Mouse (Mus musculus) CH12.LX (cell line): Measurements from ENCODE around the gene Uvrag. TPM values are rescaled to one million over a fixed set of nuclear protein-coding genes. Genes with fewer than 3 reads are reported as not detected.

Experiments
- DNase-seq: peaks from one replicate; pipeline ENCODE4 v3.0.0-alpha.2; 2013; ENCODE audit errors: extremely low read depth
- H3K27ac ChIP-seq: 2 replicates; pipeline ENCODE4 v1.5.1; 2012; ENCODE audit warnings: low read depth, mild to moderate bottlenecking, control low read depth, moderate library complexity; ENCODE audit not compliant: insufficient read depth
- H3K27me3 ChIP-seq: replicated peaks from 2 replicates; pipeline ENCODE3; 2012; ENCODE audit warnings: inconsistent platforms
- H3K36me3 ChIP-seq, 2 experiments: replicated peaks in 1 of 2; 2 replicates each; pipeline versions ENCODE3 to v1.6.1; 2012; ENCODE audit warnings: inconsistent platforms in 1 of 2, low read length in 1 of 2, mild to moderate bottlenecking in 1 of 2, mixed read lengths in 1 of 2, moderate library complexity in 1 of 2; ENCODE audit not compliant: control insufficient read depth in 1 of 2, insufficient read depth in 1 of 2
- H3K4me1 ChIP-seq, 2 experiments: 2 replicates each; pipeline ENCODE4 v1.6.1; 2012; ENCODE audit warnings: inconsistent platforms in 1 of 2, moderate library complexity in 1 of 2; ENCODE audit not compliant: insufficient read depth in 2 of 2, control insufficient read depth in 1 of 2
- H3K4me2 ChIP-seq: 2 replicates; pipeline ENCODE4 v1.6.1; 2012; ENCODE audit warnings: low read depth, mild to moderate bottlenecking, control low read depth; ENCODE audit not compliant: poor library complexity, insufficient read depth, severe bottlenecking
- H3K4me3 ChIP-seq, 3 experiments: fragments of 150-350 bp in 1 of 3; sonication (generic) in 1 of 3; replicated peaks in 1 of 3; 2 replicates each; pipeline versions ENCODE3 to v1.5.1; 2011 to 2012; ENCODE audit warnings: low read depth in 2 of 3, low read length in 2 of 3, mild to moderate bottlenecking in 2 of 3, moderate library complexity in 2 of 3, control low read depth in 1 of 3, improper control_type of control experiment in 1 of 3, inconsistent platforms in 1 of 3, mixed read lengths in 1 of 3; ENCODE audit not compliant: poor library complexity in 1 of 3
- H3K79me2 ChIP-seq: replicated peaks from 2 replicates; pipeline ENCODE4 v1.6.1; 2012; ENCODE audit warnings: mild to moderate bottlenecking, moderate library complexity; ENCODE audit not compliant: control insufficient read depth, poor library complexity, insufficient read depth, severe bottlenecking; ENCODE audit errors: extremely low read depth
- H3K9ac ChIP-seq: 2 replicates; pipeline ENCODE4 v1.6.1; 2012; ENCODE audit warnings: low read depth, mild to moderate bottlenecking, control low read depth, moderate library complexity; ENCODE audit not compliant: insufficient read depth
- H3K9me3 ChIP-seq: replicated peaks from 2 replicates; pipeline ENCODE3; 2012; ENCODE audit warnings: low read length, inconsistent platforms, mixed read lengths
- CHD1 ChIP-seq: IDR thresholded peaks from 2 replicates; pipeline ENCODE4 v1.6.1; 2012; ENCODE audit warnings: low read depth, low read length, improper control_type of control experiment, inconsistent platforms
- CHD2 ChIP-seq: IDR thresholded peaks from 2 replicates; pipeline ENCODE4 v1.6.1; 2011; ENCODE audit warnings: low read length, improper control_type of control experiment
- E2F4 ChIP-seq: IDR thresholded peaks from 2 replicates; pipeline ENCODE4 v1.6.1; 2011; ENCODE audit warnings: low read depth, low read length, improper control_type of control experiment; ENCODE audit not compliant: insufficient replicate concordance
- EP300 ChIP-seq: IDR thresholded peaks from 2 replicates; pipeline ENCODE4 v1.6.1; 2011; ENCODE audit warnings: low read length, improper control_type of control experiment
- ETS1 ChIP-seq: conservative IDR thresholded peaks from 2 replicates; pipeline ENCODE4 v1.6.1; 2012; ENCODE audit warnings: low read depth, mild to moderate bottlenecking, inconsistent platforms, low read length, improper control_type of control experiment, moderate library complexity
- GABPA ChIP-seq: IDR thresholded peaks from 2 replicates; pipeline ENCODE4 v1.6.1; 2012; ENCODE audit warnings: low read depth, low read length, improper control_type of control experiment, inconsistent platforms; ENCODE audit not compliant: insufficient replicate concordance
- HCFC1 ChIP-seq: IDR thresholded peaks from 2 replicates; pipeline ENCODE4 v1.6.1; 2012; ENCODE audit warnings: low read depth, mild to moderate bottlenecking, inconsistent platforms, low read length, improper control_type of control experiment
- IRF4 ChIP-seq: IDR thresholded peaks from 2 replicates; pipeline ENCODE4 v1.6.1; 2014; ENCODE audit warnings: low read depth, mild to moderate bottlenecking, inconsistent platforms, low read length, improper control_type of control experiment
- JUN ChIP-seq: IDR thresholded peaks from 2 replicates; pipeline ENCODE4 v1.6.1; 2011; ENCODE audit warnings: low read depth, mild to moderate bottlenecking, low read length, improper control_type of control experiment, moderate library complexity; ENCODE audit not compliant: insufficient read depth
- KAT2A ChIP-seq: IDR thresholded peaks from 2 replicates; pipeline ENCODE4 v1.6.1; 2012; ENCODE audit warnings: low read length, improper control_type of control experiment, inconsistent platforms; ENCODE audit not compliant: insufficient replicate concordance
- MAFK ChIP-seq: IDR thresholded peaks from 2 replicates; pipeline ENCODE4 v1.6.1; 2011; ENCODE audit warnings: low read length, improper control_type of control experiment; ENCODE audit not compliant: insufficient replicate concordance
- MAX ChIP-seq: IDR thresholded peaks from 2 replicates; pipeline ENCODE4 v1.6.1; 2011; ENCODE audit warnings: low read length, improper control_type of control experiment
- PAX5 ChIP-seq: IDR thresholded peaks from 2 replicates; pipeline ENCODE4 v1.6.1; 2012; ENCODE audit warnings: low read length, inconsistent platforms, mixed read lengths
- POLR2A ChIP-seq: IDR thresholded peaks from 2 replicates; pipeline ENCODE4 v1.6.1; 2011; ENCODE audit warnings: low read depth, mild to moderate bottlenecking, improper control_type of control experiment, low read length
- POLR2AphosphoS2 ChIP-seq: IDR thresholded peaks from 2 replicates; pipeline ENCODE4 v1.6.1; 2011; ENCODE audit warnings: low read depth, low read length, improper control_type of control experiment
- RAD21 ChIP-seq: IDR thresholded peaks from 2 replicates; pipeline ENCODE4 v1.6.1; 2011; ENCODE audit warnings: low read depth, mild to moderate bottlenecking, low read length, improper control_type of control experiment, moderate library complexity
- RCOR1 ChIP-seq: conservative IDR thresholded peaks from 2 replicates; pipeline ENCODE4 v1.6.1; 2012; ENCODE audit warnings: low read depth, mild to moderate bottlenecking, inconsistent platforms, low read length, improper control_type of control experiment
- TCF12 ChIP-seq: IDR thresholded peaks from 2 replicates; pipeline ENCODE4 v1.6.1; 2014; ENCODE audit warnings: low read depth, mild to moderate bottlenecking, inconsistent platforms, low read length, improper control_type of control experiment
- UBTF ChIP-seq: IDR thresholded peaks from 2 replicates; pipeline ENCODE4 v1.6.1; 2012; ENCODE audit warnings: low read depth, mild to moderate bottlenecking, inconsistent platforms, low read length, improper control_type of control experiment, moderate library complexity
- USF1 ChIP-seq: IDR thresholded peaks from 2 replicates; pipeline ENCODE4 v1.6.1; 2014; ENCODE audit warnings: low read depth, mild to moderate bottlenecking, inconsistent platforms, low read length, improper control_type of control experiment
- ZC3H11A ChIP-seq: IDR thresholded peaks from 2 replicates; pipeline ENCODE4 v1.6.1; 2012; ENCODE audit warnings: low read depth, mild to moderate bottlenecking, inconsistent platforms, low read length, improper control_type of control experiment
- ZKSCAN1 ChIP-seq: IDR thresholded peaks from 2 replicates; pipeline ENCODE4 v1.6.1; 2012; ENCODE audit warnings: low read depth, inconsistent platforms, low read length, improper control_type of control experiment, borderline replicate concordance
- ZMIZ1 ChIP-seq: IDR thresholded peaks from 2 replicates; pipeline ENCODE4 v1.6.1; 2012; ENCODE audit warnings: low read depth, mild to moderate bottlenecking, inconsistent platforms, low read length, improper control_type of control experiment
- ZNF384 ChIP-seq: IDR thresholded peaks from 2 replicates; pipeline ENCODE4 v1.6.1; 2012; ENCODE audit warnings: low read depth, low read length, improper control_type of control experiment, inconsistent platforms
- dilution Hi-C: fragments of 300-500 bp; cut with MboI; formaldehyde crosslinking; loops from 2 replicates; pipeline ENCODE4 v1.14.3; 2020; ENCODE audit warnings: low sequenced_read_pairs; ENCODE audit not compliant: extremely low pct_unique_long_range_greater_than_20kb, extremely low pct_ligation_motif_present
- in situ Hi-C: fragments of 300-500 bp; cut with MboI; formaldehyde crosslinking; loops from 3 replicates; pipeline ENCODE4 v1.14.3; 2019; ENCODE audit warnings: low sequenced_read_pairs, low pct_ligation_motif_present, low pct_unique_long_range_greater_than_20kb, mixed read lengths
- polyA plus RNA-seq: library from polyadenylated mRNA; unstranded; fragments of >175 nt; gene quantifications from 2 replicates; pipeline ENCODE4 v1.2.1, GENCODE M21; 2012; ENCODE audit warnings: low read depth; ENCODE audit not compliant: insufficient read length
- total RNA-seq, 2 experiments: library from RNA; depleted of rRNA; stranded (reverse); fragments of 300-350 nt in 1 of 2; fragments of >200 nt in 1 of 2; gene quantifications; 2 replicates each; pipeline ENCODE4 v1.2.3; 2012 to 2014

The Uvrag gene
- total and polyA plus RNA-seq, 3 experiments, result 20.6 to 47.4 (median 37.5) TPM

- dilution Hi-C loops, result no loop called here
- Histone ChIP-seq H3K36me3 (no peaks in the 10 kb centered on the region), H3K27ac (no peak overlapping the region), H3K4me3 (no peak overlapping the region), H3K9ac (no peak overlapping the region), H3K4me2 (no peak overlapping the region), H3K9me3 (no peaks in the 10 kb centered on the region), H3K27me3 (no peaks in the 10 kb centered on the region), H3K79me2 (no peaks in the 10 kb centered on the region), H3K4me1 (peaks cover 0 to 20% of the 10 kb centered on the region in 2 experiments; a peak in 2 of 4 replicates)
- no peak for DNase-seq
- TF ChIP-seq GABPA, result no peak
- no peak for TF ChIP-seq CHD2
- TF ChIP-seq CHD1, result no peak
- TF ChIP-seq POLR2AphosphoS2, result no peak
- no peak for TF ChIP-seq ZMIZ1
- TF ChIP-seq PAX5, result no peak
- no peak for TF ChIP-seq MAX
- no peak for TF ChIP-seq MAFK
- no peak for TF ChIP-seq EP300
- TF ChIP-seq ZC3H11A, result no peak
- no peak for TF ChIP-seq ZNF384
- no peak for TF ChIP-seq USF1
- TF ChIP-seq POLR2A, result no peak
- in situ Hi-C loops, result no loop called here
Observed at GRCm38 (mm10) chr7:99169717-99170403, 28.9 kb upstream of the Uvrag start.

- Histone ChIP-seq H3K27me3 (no peaks in the 10 kb centered on the region), H3K36me3 (no peaks in the 10 kb centered on the region), H3K4me3 (no peak overlapping the region), H3K9ac (no peak overlapping the region), H3K79me2 (no peaks in the 10 kb centered on the region), H3K27ac (no peak overlapping the region), H3K4me1 (peaks cover 0 to 20% of the 10 kb centered on the region in 2 experiments; a peak in 2 of 4 replicates), H3K9me3 (no peaks in the 10 kb centered on the region)
- dilution Hi-C loops, result no loop called here
- no peak for DNase-seq
- no peak for TF ChIP-seq RAD21
- TF ChIP-seq ETS1, result no peak
- TF ChIP-seq POLR2AphosphoS2, result no peak
- no peak for TF ChIP-seq EP300
- no peak for TF ChIP-seq E2F4
- TF ChIP-seq ZKSCAN1, result no peak
- TF ChIP-seq IRF4, result no peak
- TF ChIP-seq RCOR1, result no peak
- no peak for TF ChIP-seq GABPA
- no peak for TF ChIP-seq KAT2A
- TF ChIP-seq UBTF, result no peak
- TF ChIP-seq TCF12, result no peak
- TF ChIP-seq ZMIZ1, result no peak
- no peak for TF ChIP-seq HCFC1
- no peak for TF ChIP-seq JUN
- TF ChIP-seq, all 38 proteins: peak for 0
- no peak overlapping the region for H3K4me2 ChIP-seq
- in situ Hi-C loops, result no loop called here
Observed at GRCm38 (mm10) chr7:99168756-99169155, 27.8 kb upstream of the Uvrag start.
